Mouse (Mus musculus) regulatory T cell (primary cell): ENCODE measurements around the gene Auts2.

ENCODE experiments used
- in situ Hi-C: fragments of 300-600 bp; cut with MboI, MseI; formaldehyde crosslinking; loops from one replicate; pipeline ENCODE4 v1.15.1; 2025; ENCODE audit warnings: high pct_unique_total_duplicates

Auts2 gene

GRCm38 (mm10) chr5:132268351-132268967, 274.7 kb downstream of the Auts2 start:
- in situ Hi-C loops = no loop called here

GRCm38 (mm10) chr5:132265015-132265414, 278.1 kb downstream of the Auts2 start:
- in situ Hi-C loops = no loop called here

- in situ Hi-C loops = no loop called here
These were observed 281.4 kb downstream of the Auts2 start for GRCm38 (mm10) chr5:132261750-132262149.

DNA sequence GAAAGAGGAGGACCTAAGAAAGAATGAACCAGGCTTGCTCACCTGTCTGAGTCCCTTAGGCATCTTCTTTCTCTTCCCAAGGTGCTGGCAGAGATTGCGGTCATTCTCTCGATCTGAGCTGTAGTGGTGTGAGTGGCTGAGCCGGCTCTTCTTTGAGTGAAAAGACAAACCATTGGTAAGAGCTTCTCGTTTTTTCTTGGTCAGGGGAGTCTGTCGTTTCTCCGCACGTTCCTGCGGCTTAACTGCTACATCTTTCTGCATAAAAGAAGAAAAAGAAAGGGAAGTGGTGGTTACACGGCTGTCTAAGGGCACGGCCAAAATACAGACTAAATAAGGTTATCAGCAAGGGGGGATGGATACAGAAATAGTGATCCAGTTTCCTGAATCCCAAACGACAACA, 284.3 kb downstream of the Auts2 start:
- in situ Hi-C loops = no loop called here

- in situ Hi-C loops = no loop called here
These were observed 287.6 kb downstream of the Auts2 start for GRCm38 (mm10) chr5:132255579-132255978.

GRCm38 (mm10) chr5:132249523-132249922, 293.6 kb downstream of the Auts2 start:
- in situ Hi-C loops = no loop called here

- in situ Hi-C loops = no loop called here
These were observed 295.1 kb downstream of the Auts2 start for GRCm38 (mm10) chr5:132248069-132248468.

DNA sequence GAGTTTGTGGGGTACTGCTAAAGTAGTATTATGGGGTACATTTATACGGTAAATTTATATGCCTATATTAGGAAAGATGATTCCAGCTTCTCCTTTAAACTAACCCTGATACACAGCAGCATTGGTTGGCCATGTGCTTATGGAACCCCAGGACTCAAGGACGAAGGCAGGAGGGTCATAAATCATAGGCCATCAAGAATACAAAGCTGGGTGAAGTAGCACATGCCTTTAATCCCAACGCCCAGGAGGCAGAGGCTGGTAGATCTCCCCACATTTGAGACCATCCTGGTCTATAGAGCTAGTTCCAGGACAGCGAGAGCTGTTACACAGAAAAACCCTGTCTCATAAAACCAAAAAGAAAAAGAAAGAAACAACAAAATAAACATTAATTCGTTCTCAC, 307.7 kb downstream of the Auts2 start:
- in situ Hi-C loops = no loop called here

DNA sequence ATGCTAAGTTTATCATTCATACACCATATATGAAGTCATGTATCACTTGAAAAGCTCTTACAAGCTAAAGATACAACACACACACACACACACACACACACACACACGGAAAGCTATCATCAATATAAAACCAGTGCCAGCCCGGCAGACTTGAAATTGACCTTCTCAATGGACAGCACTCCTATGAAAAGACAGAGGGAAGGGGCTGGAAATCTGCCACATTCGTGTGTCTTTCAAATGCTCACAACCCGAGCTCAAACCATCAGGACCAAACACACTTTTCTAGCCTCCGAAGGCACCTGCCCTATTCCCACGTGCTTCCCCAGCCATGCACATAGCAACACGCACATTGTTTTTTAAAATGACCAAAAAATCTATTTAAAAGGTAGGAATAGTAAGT, 308.7 kb downstream of the Auts2 start:
- in situ Hi-C loops = no loop called here

DNA sequence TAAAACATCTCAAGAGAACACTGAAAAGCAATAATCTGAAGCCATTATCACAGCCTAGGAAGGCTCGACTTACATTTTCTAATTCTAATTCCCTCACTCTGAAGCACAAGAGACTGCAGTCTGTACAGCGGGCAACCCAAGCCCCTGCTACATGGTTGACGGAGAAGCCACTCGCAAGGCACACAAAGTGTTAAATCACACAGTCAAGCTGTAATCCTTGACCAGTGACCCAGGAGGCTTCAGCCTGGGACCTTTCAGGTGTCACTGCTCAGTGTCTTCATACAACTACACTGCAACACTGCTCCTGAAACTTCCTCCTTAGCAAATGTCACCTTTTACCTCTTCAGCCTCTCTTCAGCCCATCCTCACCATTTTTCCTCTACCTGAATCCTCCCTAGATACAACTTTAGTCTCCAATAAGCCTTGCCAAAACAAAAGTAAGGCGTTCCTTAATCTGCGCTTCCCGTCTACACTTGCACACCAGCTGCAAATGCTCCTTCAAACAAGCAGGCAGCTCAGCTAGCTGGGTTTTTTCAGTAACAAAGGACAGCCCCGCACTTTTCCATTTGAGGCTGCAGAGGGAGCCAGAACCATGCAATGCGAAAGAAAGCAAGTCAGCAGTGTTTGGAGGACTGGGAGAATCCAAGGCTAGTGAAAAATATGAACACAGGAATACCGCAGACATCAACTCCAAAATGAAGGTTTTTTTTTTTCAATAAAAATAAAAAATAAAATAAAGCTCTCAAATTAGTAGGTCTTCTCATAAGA, 311.7 kb downstream of the Auts2 start:
- in situ Hi-C loops = no loop called here

GRCm38 (mm10) chr5:132229644-132230357, 313.3 kb downstream of the Auts2 start:
- in situ Hi-C loops = loop anchor here (10.0 kb wide), 1 partner anchor 965 kb away; no protein-coding TSS in a partner anchor

DNA sequence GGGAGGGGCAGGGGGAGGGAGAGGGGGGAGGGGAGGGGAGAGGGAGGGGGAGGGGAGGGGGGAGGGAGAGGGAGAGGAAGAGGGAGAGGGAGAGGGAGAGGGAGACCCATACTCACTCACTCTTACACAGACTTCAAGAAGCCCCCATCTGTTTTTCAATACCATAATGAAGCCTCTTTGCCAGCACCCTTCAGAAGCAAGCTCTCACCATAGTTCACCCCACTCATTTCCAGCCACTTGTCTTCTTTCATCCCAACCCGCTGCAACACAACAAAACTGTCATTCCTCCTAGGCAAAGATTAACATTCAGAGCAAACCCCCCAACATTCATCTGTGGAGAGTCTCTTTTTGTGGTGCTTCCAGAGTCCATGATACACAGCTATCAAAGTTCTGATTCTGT, 314.1 kb downstream of the Auts2 start:
- in situ Hi-C loops = loop anchor here (10.0 kb wide), 1 partner anchor 966 kb away; no protein-coding TSS in a partner anchor

GRCm38 (mm10) chr5:132220376-132220930, 322.7 kb downstream of the Auts2 start:
- in situ Hi-C loops = loop anchor here (10.0 kb wide), 1 partner anchor 974 kb away; no protein-coding TSS in a partner anchor

- in situ Hi-C loops = no loop called here
These were observed 327.0 kb downstream of the Auts2 start for GRCm38 (mm10) chr5:132216143-132216542.

DNA sequence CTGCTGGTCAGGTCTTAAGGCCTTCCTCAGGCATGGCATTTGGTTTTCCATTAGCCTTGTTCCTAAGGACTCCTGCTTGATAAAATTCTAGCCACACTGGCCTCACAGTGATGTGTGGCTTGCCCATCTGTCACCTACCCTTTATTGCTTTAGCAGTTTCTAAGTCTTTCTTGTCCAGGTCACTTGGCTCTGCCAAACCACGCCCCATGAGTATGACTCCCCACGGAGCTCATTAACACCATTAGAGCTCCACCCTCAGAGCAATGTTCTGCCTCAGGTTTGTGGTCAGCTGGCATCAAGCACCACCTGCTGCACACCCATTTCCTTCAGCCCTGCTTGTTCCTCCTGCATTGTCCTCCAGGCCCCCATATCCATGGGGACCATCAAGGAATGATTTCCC, 330.7 kb downstream of the Auts2 start:
- in situ Hi-C loops = no loop called here

GRCm38 (mm10) chr5:132209694-132210093, 333.4 kb downstream of the Auts2 start:
- in situ Hi-C loops = no loop called here

DNA sequence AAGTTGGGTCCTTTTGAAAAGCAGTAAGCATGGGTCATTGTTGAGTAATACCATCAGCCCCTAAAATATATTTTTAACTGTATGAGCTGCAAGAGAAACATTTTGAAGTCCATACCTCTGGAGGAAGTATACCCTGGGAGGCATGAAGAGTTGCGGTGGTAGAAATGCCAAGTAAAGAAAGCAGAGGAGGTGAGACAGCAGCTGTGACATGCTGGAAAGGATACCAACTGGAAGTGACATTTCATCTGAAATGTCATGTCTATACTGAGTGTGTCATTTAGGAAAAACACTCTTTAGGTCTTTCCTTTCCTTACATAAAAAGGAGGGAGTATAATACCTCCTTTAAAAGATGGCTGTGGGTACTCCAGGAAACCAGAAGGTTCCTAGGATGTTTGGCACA, 336.9 kb downstream of the Auts2 start:
- in situ Hi-C loops = no loop called here

- in situ Hi-C loops = no loop called here
These were observed 339.3 kb downstream of the Auts2 start for GRCm38 (mm10) chr5:132203846-132204245.

GRCm38 (mm10) chr5:132201077-132201645, 342.0 kb downstream of the Auts2 start:
- in situ Hi-C loops = no loop called here

DNA sequence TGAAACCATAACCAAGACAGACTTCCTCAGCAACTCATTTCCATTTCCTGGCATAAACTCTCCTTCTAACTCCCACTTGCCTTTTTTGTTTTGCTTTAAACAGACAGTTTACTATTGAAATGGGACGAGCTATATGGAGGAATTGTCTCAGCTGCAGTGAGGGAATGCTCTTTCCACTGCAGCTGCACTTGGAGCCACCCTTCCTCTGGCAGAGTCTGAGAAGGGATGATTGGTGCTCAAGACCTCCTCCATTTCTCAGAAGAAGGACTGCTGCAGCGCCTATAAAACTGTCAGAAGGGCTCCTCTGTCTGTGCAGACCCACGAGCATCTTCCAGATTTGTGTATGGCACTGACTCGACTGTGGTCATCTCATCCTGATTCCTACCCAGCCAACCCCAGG, 342.5 kb downstream of the Auts2 start:
- in situ Hi-C loops = no loop called here

GRCm38 (mm10) chr5:132195048-132195533, 348.1 kb downstream of the Auts2 start:
- in situ Hi-C loops = no loop called here

- in situ Hi-C loops = no loop called here
These were observed 353.0 kb downstream of the Auts2 start for GRCm38 (mm10) chr5:132190190-132190589.
